Mouse (Mus musculus) lung, postnatal 4 days (tissue): ENCODE measurements around the gene Trim68.
"Not testable (repeated sequence)": the region's sequence is repeated elsewhere in the genome, so short reads cannot be mapped to it uniquely, and the experiment has no call there.

Source experiments
- DNase-seq, 2 experiments: peaks; one replicate each; pipeline ENCODE4 v3.0.0; 2021

Gene Trim68

DNA sequence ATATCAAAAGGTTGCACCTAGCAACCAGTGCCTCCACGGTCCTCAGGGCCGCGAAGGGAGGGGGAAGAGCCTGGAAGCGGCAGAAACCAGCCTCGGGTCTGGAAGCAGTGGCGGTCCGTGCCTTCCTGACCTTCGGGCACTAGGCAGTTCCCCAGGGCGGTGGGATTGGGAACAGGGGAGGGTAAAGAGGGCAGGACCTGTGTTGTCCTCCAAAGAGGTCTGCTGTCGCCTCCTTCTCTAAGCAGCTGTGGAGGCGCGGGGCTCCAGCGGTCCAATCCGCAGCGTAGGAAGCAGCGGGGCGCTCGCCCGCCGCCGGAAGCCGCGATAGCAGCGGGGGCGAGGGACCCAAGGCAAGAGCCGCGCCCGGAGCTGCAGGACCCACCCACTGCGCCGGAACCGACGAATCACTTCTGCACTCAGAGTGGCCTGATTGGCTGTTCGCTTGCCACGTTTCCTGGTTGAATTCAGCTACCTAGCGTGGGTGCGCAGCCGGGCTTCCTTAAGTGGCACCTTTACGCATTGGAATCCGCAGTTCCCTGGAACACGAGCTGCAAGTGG lies at the start of gene Trim68:
Gene Trim68 (minus strand): TSS at position 384 of the 558 bp plus-strand sequence.
- DNase-seq = peak; percentile 91 to 95

GRCm38 (mm10) chr7:102733793-102734192 lies 46.7 kb upstream of the Trim68 start:
- no peak for DNase-seq

DNA sequence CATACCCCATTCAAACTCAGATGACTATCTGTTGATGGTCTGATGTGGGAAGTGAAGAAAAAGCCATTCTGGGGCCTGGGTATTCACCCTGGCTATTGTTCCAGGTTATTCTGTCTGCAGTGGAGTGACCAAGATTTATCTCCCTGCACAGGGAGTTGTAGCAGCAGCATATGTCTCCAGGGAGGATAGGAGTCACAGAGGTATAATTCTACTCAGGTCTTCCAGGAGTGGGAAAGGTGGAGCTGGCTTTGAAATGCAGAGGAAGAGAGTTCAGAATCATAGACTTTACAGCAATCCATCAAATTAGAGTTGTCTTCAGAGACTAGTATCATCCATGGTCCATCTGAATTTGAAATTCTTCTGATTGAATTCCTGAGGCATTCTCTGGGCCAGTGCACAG lies 40.3 kb upstream of the Trim68 start, which contains the start of gene Olfr559:
Gene Olfr559 (minus strand): TSS at position 101 of the 400 bp plus-strand sequence.
- DNase-seq = no peak

DNA sequence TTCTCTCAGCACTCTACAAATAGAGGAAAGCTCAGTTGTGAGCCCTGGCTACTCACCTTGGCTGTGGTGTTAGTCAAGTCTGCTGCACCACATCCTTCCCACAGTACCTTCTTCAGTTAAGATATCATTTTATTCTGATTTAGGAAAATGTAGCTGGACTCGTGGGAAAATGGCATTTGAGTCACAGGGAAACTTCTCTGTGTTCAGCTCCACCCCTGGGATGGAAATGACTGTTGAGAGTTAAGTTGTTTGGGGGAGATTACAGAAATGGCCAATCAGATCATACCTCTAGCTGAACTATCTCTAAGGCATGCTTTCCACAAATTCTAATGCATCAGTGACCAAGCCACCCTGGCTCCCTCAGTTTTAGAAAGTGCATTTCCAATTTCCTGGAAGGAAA lies 31.8 kb upstream of the Trim68 start, which contains the start of gene Olfr33:
Gene Olfr33 (minus strand): TSS at position 101 of the 400 bp plus-strand sequence.
- DNase-seq = no peak

DNA sequence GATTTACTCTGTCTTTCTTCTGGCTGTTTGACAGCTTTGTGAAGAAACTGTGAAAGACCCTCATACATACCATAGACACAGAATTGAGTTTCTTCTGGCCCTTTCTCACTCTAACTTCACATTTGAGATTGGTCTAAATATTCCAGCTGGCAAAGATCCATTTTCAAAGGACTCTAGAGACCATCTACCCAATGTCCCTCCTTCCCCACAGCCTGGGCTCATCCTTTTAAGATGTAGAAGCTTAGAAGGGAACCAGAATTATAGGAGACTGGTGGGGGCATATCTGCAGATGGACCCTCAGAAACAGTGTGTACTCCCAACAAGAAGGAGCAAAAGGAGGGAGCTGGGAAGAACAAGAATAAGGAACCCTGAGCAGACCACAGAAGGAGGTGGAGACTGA lies 14.8 kb upstream of the Trim68 start, which contains the start of gene Olfr558:
Gene Olfr558 (plus strand): TSS at position 301 of the 400 bp plus-strand sequence.
- no peak for DNase-seq

- DNase-seq = no peak
These were observed 11.3 kb upstream of the Trim68 start for GRCm38 (mm10) chr7:102698461-102698860.

DNA sequence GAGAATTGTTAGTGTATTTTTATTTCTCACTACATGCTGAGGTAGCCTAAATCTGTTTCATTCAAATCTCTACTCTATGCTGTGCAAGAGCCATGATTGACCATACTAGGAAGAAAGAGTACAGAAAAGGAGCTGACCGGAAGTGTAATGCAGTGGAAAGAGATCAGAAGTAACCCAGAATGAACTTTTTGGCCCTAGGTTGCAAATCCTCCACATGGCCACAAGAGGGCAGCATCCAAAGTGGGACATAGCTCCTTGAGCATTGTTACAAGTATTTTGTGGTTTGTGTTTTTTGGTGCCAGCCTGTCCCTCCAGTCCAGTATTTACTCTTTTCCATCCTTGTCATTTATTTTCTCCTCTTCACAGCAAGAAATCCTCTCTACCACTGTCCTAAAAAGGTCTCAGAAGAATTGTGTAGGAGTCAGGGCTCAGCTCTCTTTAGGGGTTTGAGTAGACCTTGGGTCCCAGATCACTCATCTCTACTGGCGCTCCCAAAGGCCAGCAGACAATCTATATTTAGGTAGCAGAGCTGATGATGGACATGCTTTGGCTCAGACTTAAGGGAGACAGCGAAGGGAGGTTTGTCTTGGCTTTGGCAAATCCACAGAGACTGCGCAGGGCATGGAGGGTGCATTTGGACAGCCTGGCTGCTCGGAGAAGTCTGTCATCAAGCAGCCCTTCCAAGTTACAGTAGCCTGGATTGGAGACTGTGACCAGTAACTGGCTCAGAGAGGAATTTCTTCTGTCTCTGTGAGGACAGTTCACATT lies 8.4 kb upstream of the Trim68 start, which contains the start of gene Olfr557:
Gene Olfr557 (plus strand): TSS at position 553 of the 768 bp plus-strand sequence.
- DNase-seq = peak in 1 of 2 experiments; percentile 44

DNA sequence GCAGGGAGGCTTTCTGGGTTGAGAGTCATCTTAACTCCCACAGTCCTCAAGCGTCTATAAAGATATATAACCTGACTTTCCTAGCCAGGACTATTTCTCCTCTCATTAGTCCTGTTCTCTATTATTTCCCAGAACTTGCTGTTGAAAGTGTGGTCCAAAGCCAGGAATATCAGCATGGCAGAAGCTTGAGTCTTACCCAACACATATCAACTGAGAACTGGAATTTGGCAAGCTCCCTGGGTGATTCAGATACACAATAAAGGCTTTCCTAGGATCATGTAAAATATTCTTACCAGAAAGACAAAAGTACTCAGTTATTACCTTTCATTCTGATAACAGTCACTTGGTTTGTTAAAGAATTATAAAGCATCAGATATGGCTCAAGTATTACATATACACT lies 5.2 kb downstream of the Trim68 start:
- no peak for DNase-seq

- no peak for DNase-seq
These were observed 10.9 kb downstream of the Trim68 start for GRCm38 (mm10) chr7:102676225-102676624.

DNA sequence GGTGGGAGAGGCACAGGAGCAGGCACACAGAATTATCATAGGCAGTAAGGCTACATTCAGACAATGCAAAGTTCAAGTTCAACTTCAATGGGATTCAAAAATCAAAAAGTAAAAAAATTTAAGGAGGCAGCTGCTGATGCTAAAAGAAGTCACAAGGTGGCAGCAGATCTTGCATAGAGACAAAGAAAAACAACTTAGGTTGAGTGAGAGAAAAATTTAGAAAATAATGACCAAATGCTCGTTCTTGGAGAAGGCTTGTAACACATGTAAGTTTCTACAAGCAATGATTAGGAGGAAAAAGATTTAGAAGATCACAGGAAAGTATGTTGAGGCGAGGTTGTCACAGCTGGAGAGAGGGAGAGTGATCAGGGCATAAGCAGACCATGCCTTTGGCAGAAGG lies 21.7 kb downstream of the Trim68 start:
- no peak for DNase-seq

DNA sequence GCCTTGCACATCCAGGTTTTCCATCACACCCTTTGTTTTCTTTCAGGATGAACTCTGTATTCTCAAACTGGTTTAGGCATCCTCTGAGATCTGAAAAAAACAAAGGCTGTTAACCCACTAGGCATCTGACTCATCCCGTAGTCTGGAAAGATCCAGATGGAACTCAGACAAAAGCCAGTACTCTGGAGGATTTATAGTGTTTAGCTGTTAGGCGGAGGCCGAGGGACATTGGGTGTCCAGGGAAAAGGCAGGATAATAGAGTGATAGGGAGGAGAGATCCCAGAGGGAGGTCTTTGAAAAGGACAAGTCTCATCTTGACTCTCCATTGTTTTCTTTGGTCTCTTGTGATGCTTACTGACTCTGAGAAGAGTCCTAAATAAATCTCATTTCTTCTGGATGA lies 22.5 kb downstream of the Trim68 start, which contains the start of gene Olfr556:
Gene Olfr556 (plus strand): TSS at position 301 of the 400 bp plus-strand sequence.
- no peak for DNase-seq

DNA sequence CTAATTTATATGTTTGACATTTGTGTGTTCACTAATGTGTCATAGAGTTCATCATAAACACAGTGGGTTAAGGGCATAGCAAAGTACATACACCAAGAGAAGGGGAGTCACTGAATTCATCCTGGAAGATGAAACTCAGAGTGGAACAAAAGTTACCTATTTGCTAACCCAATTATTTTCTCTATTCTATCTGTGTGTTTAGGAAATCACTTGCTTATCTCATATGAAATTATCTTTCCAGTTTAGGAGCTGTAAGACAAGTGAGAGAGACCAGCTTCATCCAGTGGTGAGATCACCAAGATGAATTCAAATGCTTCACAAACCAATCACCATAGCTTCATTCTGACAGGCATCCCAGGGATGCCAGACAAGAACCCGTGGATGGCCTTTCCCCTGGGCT lies 28.6 kb downstream of the Trim68 start, which contains the start of gene Olfr555:
Gene Olfr555 (plus strand): TSS at position 301 of the 400 bp plus-strand sequence.
- DNase-seq = no peak

GRCm38 (mm10) chr7:102644945-102645344 lies 42.2 kb downstream of the Trim68 start:
- not testable (repeated sequence) for DNase-seq

DNA sequence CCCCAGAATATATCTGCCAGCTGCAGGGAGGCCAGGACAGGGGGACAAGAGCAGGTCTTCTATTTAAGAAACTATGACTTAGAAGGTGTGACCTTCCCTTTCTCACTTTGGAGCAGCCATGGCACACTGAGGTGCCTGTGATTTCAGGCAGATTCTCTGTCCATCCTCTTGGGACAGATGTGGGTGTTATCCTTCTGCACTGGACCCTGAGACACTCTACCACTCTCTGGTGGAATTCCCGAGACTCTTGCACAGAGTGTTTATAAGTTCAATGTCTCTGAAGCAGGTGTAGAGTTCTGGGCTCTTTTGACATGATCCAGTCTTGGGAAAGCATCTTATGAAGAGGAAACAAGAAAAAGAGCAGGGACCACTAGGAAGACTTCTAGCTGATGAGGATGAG lies 49.0 kb downstream of the Trim68 start, which contains the start of gene Olfr554:
Gene Olfr554 (plus strand): TSS at position 301 of the 400 bp plus-strand sequence.
- DNase-seq = no peak

- peak in 1 of 2 experiments; percentile 55 for DNase-seq
These were observed 50.5 kb downstream of the Trim68 start for GRCm38 (mm10) chr7:102636665-102637064.
